Comparison of ENCODE assay signal across 8 mouse cellular contexts in the genomic region with DNA sequence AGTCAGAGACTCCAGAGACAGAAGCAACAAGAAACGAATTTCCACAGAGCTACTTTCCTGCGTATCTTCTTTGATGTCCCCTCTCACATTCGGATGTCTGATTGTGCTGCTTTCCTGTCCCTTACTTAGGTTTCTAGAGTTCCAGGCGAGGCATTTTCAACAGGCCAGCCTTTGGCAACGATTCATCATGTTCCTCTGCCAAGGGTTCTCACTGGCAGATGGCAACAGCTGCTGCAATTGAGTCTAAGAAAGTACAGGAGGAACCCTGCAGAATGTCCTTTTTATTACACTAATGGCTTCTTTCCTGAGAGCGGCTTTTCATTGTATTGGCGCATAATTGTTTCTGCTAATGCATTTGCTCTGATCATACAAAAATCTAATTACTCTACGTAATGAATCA.
A peak's percentile ranks its signal among the peaks of the same experiment; 100 is the strongest.
DNase-seq lines count a peak whose midpoint lies in the region.

No protein-coding gene starts in this region.

- intact Hi-C loops in left cerebral cortex, postnatal 36 days (cut with DNase I): no loop called here

- DNase-seq in layer of hippocampus, adult 11-12 months (ENCODE audit: low spot score): peak; percentile 60
- DNase-seq in layer of hippocampus, adult 9-10 months (ENCODE audit: low spot score): no peak
- peak; percentile 35 for DNase-seq in adrenal gland, postnatal 25 days
- DNase-seq in embryo, embryonic 11 days: peak; percentile 34
- DNase-seq in heart, postnatal 4 days: peak; percentile 71
- peak; percentile 41 to 57 for DNase-seq in left cerebral cortex, postnatal 36 days (ENCODE audit: low spot score in 2 of 2)
- peak; percentile 35 for DNase-seq in right cerebral cortex, postnatal 4 days
- DNase-seq in yolk sac, embryonic 10.5 days (ENCODE audit: low spot score): no peak

Comparison
In these comparisons a context has a peak if more than half of its experiments do, and no peak if none do; other contexts are left out.
1. DNase-seq: peak in layer of hippocampus, adult 11-12 months (single experiment), adrenal gland, postnatal 25 days (single experiment), embryo, embryonic 11 days (single experiment), heart, postnatal 4 days (single experiment), left cerebral cortex, postnatal 36 days (2 of 2) and right cerebral cortex, postnatal 4 days (single experiment); none in layer of hippocampus, adult 9-10 months (single experiment) and yolk sac, embryonic 10.5 days (single experiment).